Mouse (Mus musculus): Measurements from ENCODE around the gene Fgfr2. TPM values are rescaled to one million over a fixed set of nuclear protein-coding genes. Genes with fewer than 3 reads are reported as not detected.

Fgfr2 gene
- polyA plus RNA-seq, 1 experiment from 2014 or later = 104 TPM

DNA sequence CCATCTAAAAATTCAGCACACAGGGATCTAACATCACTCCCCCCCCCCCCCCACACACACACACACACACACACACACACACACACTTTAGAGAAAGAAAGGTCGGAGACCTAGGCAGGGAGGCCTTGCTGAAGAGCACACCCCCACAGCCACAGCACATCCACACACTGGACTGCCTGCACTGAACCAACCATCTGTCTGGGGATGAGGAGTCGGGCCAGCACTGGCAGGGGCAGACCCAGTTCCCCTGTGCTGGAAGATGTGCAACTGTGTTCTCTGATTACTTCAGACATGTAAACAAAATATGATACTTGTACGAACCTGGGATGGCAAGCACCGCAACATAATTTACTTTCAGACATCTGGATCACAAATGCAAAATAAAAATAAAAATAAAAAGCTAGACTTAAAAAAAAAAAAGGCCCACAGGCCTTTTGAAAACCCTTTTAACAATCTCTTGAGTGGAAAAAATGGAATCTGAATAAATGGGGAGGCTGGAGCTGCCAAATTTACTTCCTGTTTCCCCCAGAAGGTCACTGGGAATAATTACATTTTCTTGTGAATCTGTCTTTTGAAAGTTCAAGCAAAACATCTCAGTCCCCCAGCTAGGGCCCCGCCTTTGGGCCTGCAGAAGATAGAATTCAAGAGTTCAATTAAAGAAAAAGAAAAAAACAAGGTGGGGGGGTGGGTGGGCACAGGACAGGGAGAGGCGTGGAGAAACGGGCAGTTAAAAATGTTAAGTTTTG lies 314.9 kb downstream of the Fgfr2 start:
- H3K4me1 ChIP-seq = peaks cover 57% of the 10 kb centered on the region
- 42% methylated on average over 7 of the region's 7 CpGs for WGBS
- no peaks in the 10 kb centered on the region for H3K27me3 ChIP-seq (replicated peaks)
- no peak overlapping the region for H3K9ac ChIP-seq
- H3K9me3 ChIP-seq = no peaks in the 10 kb centered on the region
- peak overlapping the region; percentile 77 for H3K27ac ChIP-seq
- peak overlapping the region; percentile 40; the same call in 1 of the 2 replicates for H3K4me2 ChIP-seq
- no peak for ATAC-seq (ENCODE audit: insufficient read depth, low FRiP score, low read depth)
- no peak overlapping the region for H3K4me3 ChIP-seq (replicated peaks)
- no peaks in the 10 kb centered on the region for H3K36me3 ChIP-seq

DNA sequence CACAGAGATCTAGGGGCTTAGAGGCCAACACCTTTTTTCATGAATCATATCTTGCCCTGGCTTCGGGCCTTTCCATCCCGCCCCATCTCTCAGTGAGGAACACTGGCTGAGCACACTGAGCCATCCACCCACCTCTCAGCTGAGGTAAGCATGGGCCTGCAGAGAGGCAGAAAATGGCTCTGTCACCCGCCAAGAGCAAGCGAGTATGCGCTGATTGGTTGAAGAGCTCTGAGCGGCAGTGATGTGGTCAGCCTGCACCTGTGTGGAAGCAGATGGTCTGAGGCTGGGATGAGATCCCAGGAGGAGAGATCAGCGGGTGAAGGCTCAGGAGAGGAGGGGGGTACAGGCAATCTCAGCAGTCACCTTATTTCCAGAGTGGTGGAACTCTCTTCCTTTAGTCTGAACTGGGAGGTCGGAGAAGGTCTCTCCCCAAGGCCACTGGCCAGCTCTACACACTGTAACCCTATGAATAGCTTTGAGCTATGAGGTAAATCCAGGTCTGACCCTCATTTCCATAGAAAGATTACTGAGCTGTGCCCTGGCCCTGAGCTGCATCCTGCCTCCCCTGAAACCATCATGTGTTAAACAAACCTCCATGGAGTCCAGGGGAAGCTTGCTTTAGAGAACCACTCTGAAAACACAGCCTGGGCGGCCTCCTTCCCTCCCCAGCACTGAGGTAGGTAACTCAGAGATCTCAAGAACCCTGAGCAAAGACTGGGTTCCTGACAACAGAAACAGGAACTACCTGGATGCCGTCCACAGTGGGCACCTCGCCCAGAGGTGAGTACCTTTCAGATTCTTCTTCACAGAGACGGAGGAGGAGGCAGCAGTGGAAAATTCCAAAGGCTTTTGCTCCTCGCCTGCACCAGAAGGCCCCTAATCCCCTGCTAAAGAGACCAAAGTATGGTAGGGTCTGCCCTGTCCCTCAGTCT lies 316.0 kb downstream of the Fgfr2 start:
- no peak overlapping the region for H3K4me2 ChIP-seq
- peaks cover 64% of the 10 kb centered on the region for H3K4me1 ChIP-seq
- WGBS = 65% methylated on average over 13 of the region's 13 CpGs
- peak overlapping the region; percentile 77 for H3K27ac ChIP-seq
- H3K4me3 ChIP-seq (replicated peaks) = no peak overlapping the region
- no peaks in the 10 kb centered on the region for H3K36me3 ChIP-seq
- H3K9me3 ChIP-seq = no peaks in the 10 kb centered on the region
- no peak overlapping the region for H3K9ac ChIP-seq
- no peak for ATAC-seq (ENCODE audit: insufficient read depth, low FRiP score, low read depth)
- H3K27me3 ChIP-seq (replicated peaks) = no peaks in the 10 kb centered on the region

DNA sequence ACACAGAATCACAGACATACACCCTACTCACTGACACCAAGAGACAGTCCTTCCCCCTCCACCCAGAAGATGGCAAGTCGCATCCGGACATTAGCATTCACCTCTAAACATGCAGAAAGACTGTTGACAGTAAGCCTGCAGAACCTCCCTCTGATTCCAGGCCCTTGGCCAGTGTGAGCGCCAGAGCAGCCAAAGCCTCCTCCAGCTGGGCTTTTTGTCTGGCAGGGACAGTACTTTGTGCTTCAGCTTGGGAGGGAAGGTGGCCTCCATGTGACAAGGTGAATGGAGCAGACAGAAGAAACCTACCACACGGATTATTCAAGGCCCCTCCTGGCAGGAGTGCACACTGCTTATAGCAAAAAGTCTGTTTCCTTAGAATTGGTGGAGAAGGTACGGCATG lies 316.9 kb downstream of the Fgfr2 start:
- H3K4me3 ChIP-seq (replicated peaks) = no peak overlapping the region
- H3K27ac ChIP-seq = no peak overlapping the region
- H3K27me3 ChIP-seq (replicated peaks) = no peaks in the 10 kb centered on the region
- H3K9me3 ChIP-seq = no peaks in the 10 kb centered on the region
- 69% methylated on average over 5 of the region's 5 CpGs for WGBS
- no peaks in the 10 kb centered on the region for H3K36me3 ChIP-seq
- peaks cover 66% of the 10 kb centered on the region for H3K4me1 ChIP-seq
- H3K9ac ChIP-seq = no peak overlapping the region
- ATAC-seq (ENCODE audit: insufficient read depth, low FRiP score, low read depth) = no peak
- no peak overlapping the region for H3K4me2 ChIP-seq

DNA sequence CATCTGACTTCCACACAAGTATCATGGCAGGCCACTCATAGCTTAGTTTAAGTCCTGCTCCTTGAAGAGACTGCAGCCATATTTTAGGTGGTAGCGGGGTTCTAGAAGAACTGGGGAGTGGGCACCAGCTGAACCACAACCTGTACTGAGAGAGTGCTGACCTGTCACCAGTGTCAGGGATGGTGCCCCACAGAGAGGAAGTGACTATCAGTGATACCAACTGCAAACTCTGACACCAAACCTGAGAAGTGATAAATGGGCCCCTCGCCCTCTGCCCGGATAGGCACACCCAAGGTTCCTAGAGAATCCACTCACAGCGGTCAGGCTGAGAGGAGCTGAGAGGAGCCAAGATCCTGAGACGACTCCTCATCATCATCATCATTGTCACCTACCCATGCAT lies 318.2 kb downstream of the Fgfr2 start:
- Histone ChIP-seq H3K27me3 (replicated peaks) (no peaks in the 10 kb centered on the region), H3K36me3 (no peaks in the 10 kb centered on the region), H3K4me1 (peaks cover 57% of the 10 kb centered on the region), H3K4me2 (no peak overlapping the region), H3K27ac (no peak overlapping the region), H3K4me3 (replicated peaks) (no peak overlapping the region), H3K9me3 (no peaks in the 10 kb centered on the region), H3K9ac (no peak overlapping the region)
- WGBS = 77% methylated on average over 5 of the region's 5 CpGs
- ATAC-seq (ENCODE audit: insufficient read depth, low FRiP score, low read depth) = no peak

DNA sequence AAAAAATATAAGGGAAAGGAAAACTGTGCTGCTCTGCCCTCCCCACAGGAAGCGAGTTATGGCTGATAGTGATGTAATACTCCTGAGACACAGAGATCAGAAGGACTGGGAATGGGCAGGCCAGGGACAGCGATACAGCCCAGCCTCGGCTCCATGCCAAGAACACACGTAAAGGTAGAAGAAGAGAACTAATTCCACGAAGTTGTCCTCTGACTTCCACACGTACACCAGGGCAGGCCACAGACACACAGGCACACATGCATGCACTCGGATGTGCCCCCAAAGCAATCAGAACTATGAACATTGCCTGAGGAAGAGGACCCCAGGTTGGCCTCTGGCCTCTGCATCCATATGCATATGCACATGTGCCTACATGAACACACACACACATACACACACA lies 318.7 kb downstream of the Fgfr2 start:
- Histone ChIP-seq H3K4me1 (peaks cover 52% of the 10 kb centered on the region), H3K27me3 (replicated peaks) (no peaks in the 10 kb centered on the region), H3K36me3 (no peaks in the 10 kb centered on the region), H3K4me3 (replicated peaks) (no peak overlapping the region), H3K4me2 (no peak overlapping the region), H3K9ac (no peak overlapping the region), H3K27ac (no peak overlapping the region), H3K9me3 (no peaks in the 10 kb centered on the region)
- ATAC-seq (ENCODE audit: insufficient read depth, low FRiP score, low read depth) = no peak
- 71% methylated on average over 7 of the region's 7 CpGs for WGBS

DNA sequence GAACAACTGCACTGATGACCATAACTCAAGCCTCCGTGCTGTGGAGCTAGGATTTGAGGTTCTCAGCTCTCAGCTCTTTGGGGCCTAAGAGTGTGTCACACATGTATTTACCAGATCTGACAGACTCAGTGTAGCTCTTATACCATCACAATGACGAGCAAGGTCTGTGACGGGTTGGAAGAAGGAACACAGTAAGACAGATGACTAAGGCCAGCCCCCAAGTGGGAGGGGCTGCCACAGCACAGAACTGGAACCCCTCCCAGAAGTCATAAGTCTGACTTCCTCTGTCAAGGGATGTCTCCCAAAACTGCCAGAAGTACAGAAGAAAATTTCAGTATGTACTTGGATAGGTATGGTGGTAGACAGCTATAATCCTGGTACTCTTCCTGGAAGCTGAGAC lies 319.2 kb downstream of the Fgfr2 start:
- 51% methylated on average over 3 of the region's 3 CpGs for WGBS
- Histone ChIP-seq H3K9me3 (no peaks in the 10 kb centered on the region), H3K27me3 (replicated peaks) (no peaks in the 10 kb centered on the region), H3K36me3 (no peaks in the 10 kb centered on the region), H3K4me3 (replicated peaks) (no peak overlapping the region), H3K9ac (no peak overlapping the region), H3K27ac (no peak overlapping the region), H3K4me1 (peaks cover 47% of the 10 kb centered on the region), H3K4me2 (no peak overlapping the region)
- ATAC-seq (ENCODE audit: insufficient read depth, low FRiP score, low read depth) = no peak; the same call in 1 of the 2 replicates

DNA sequence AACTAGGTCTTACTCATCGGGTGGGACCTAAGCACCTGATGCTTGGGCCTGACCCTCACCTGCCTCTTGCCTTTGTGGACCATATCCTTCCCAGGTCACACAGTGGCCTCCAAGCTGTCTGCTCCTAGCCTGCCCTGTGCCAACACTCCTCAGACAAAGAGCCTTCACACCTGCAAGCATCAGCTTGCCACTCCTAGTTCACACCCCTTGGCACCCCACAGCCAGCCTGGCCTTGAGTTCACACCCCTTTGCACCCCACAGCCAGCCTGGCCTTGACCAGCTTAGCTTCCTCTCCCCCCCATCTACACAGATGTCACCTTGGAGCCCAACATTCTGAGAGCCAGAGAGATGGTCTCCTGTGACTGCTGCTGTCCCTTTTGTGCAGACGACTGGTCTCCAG lies 319.8 kb downstream of the Fgfr2 start:
- Histone ChIP-seq H3K36me3 (no peaks in the 10 kb centered on the region), H3K4me1 (peaks cover 41% of the 10 kb centered on the region), H3K9ac (no peak overlapping the region)

DNA sequence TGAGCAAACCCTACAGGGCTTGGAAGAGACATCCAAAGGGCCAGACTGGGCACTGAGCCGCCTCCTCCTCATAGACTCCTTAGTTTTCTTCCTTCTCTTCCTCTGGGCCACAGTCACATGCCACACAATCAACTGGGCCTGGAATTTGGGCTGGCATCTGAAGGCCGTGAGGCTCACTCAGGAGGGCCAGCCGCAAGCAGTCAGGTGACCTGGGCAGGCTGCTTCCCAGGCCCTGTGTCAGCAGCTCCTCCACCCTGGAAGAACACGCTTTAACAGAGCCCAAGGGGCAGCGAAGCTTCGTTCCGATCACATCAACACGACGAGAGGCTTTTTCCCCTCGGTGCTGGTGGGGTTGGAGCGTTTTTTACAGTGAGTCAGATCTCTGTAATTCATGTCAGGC lies 320.5 kb downstream of the Fgfr2 start:
- Histone ChIP-seq H3K9me3 (no peaks in the 10 kb centered on the region), H3K4me2 (no peak overlapping the region), H3K9ac (no peak overlapping the region), H3K4me3 (replicated peaks) (no peak overlapping the region), H3K27ac (no peak overlapping the region), H3K27me3 (replicated peaks) (no peaks in the 10 kb centered on the region), H3K36me3 (no peaks in the 10 kb centered on the region), H3K4me1 (peaks cover 35% of the 10 kb centered on the region)
- WGBS = 78% methylated on average over 11 of the region's 11 CpGs
- ATAC-seq (ENCODE audit: insufficient read depth, low FRiP score, low read depth) = no peak

More for the DNA sequence above, 319.8 kb downstream of the Fgfr2 start:
- no peak for ATAC-seq (ENCODE audit: insufficient read depth, low FRiP score, low read depth)
- Histone ChIP-seq H3K27ac (no peak overlapping the region), H3K4me2 (no peak overlapping the region), H3K9me3 (no peaks in the 10 kb centered on the region), H3K4me3 (replicated peaks) (no peak overlapping the region), H3K27me3 (replicated peaks) (no peaks in the 10 kb centered on the region)
- WGBS = 70% methylated on average over 2 of the region's 2 CpGs

DNA sequence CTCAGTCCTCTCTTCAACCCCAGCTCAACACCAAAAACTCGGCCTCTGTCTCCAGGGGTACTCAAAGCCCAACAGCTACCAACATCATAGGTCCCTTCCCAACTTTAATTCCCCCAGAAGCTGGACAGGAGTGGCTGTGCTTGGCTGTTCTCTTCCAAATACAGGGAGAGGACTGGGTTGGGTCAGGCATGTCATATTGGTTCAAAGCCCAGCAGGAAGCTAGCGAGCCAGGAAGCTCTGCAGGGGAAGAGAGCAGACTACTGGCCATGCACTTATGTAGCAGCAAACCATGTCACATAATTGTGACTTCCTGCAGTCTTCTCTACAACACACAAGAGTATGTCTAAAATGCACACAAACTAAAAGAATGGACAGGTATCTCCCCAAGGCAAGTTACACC lies 321.1 kb downstream of the Fgfr2 start:
- no peak for ATAC-seq (ENCODE audit: insufficient read depth, low FRiP score, low read depth)
- no peaks in the 10 kb centered on the region for H3K27me3 ChIP-seq (replicated peaks)
- H3K9me3 ChIP-seq = no peaks in the 10 kb centered on the region
- H3K4me1 ChIP-seq = peaks cover 29% of the 10 kb centered on the region
- no peak overlapping the region for H3K27ac ChIP-seq
- H3K9ac ChIP-seq = no peak overlapping the region
- 81% methylated on average over 2 of the region's 2 CpGs for WGBS
- no peak overlapping the region for H3K4me3 ChIP-seq (replicated peaks)
- no peak overlapping the region for H3K4me2 ChIP-seq
- no peaks in the 10 kb centered on the region for H3K36me3 ChIP-seq

DNA sequence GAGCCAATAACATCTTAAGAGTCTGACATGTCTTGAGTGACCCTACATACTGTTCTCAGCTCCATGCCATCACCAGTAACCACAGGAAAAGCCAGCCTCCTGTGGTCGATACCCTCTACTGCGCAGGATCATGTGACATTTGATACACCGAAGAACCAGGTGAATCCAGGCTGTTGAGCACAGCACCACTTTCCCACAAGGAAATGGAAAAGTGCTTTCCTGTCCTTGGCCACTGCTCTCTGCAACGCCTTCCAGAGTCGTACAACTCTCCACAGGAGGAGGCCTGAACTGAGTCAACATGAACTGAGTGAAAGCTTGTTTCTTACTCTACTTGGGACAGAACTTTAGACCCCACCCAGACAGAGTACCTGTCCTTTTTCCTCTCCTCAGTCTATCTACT lies 321.6 kb downstream of the Fgfr2 start:
- H3K4me1 ChIP-seq = peaks cover 24% of the 10 kb centered on the region
- no peaks in the 10 kb centered on the region for H3K9me3 ChIP-seq
- no peaks in the 10 kb centered on the region for H3K36me3 ChIP-seq
- H3K4me3 ChIP-seq (replicated peaks) = no peak overlapping the region
- H3K27ac ChIP-seq = no peak overlapping the region
- ATAC-seq (ENCODE audit: insufficient read depth, low FRiP score, low read depth) = no peak
- no peaks in the 10 kb centered on the region for H3K27me3 ChIP-seq (replicated peaks)
- WGBS = 74% methylated on average over 5 of the region's 5 CpGs
- H3K4me2 ChIP-seq = no peak overlapping the region
- no peak overlapping the region for H3K9ac ChIP-seq

DNA sequence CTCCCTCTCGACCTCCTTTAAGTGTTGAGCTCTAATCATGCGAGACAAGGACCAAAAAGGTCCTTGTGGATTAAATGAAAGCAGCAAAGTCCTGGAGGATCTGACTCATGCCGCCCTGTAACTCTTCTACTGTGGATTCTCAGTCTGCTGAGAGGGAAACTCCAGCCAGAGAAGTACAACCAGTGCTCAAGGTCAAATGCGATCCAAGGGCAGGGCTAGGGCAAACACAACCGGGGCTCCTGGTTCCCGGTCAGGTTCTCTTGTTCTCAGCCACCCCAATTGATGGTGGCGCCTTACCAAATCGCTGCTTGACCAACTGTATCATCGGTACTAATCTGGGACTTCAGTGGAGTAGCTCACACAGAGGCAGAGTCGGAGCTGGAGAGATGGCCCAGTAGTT lies 322.3 kb downstream of the Fgfr2 start:
- H3K4me1 ChIP-seq = peaks cover 19% of the 10 kb centered on the region
- H3K4me2 ChIP-seq = no peak overlapping the region
- H3K27me3 ChIP-seq (replicated peaks) = no peaks in the 10 kb centered on the region
- no peaks in the 10 kb centered on the region for H3K36me3 ChIP-seq
- WGBS = 76% methylated on average over 10 of the region's 10 CpGs
- no peak overlapping the region for H3K4me3 ChIP-seq (replicated peaks)
- no peaks in the 10 kb centered on the region for H3K9me3 ChIP-seq
- no peak overlapping the region for H3K27ac ChIP-seq
- no peak overlapping the region for H3K9ac ChIP-seq
- no peak for ATAC-seq (ENCODE audit: insufficient read depth, low FRiP score, low read depth)
